Mouse (Mus musculus): Measurements from ENCODE around the gene Negr1. TPM values are rescaled to one million over a fixed set of nuclear protein-coding genes. Genes with fewer than 3 reads are reported as not detected.
A peak's percentile ranks its signal among the peaks of the same experiment; 100 is the strongest.

Gene Negr1
- total RNA-seq, 1 experiment = 0.31 TPM

DNA sequence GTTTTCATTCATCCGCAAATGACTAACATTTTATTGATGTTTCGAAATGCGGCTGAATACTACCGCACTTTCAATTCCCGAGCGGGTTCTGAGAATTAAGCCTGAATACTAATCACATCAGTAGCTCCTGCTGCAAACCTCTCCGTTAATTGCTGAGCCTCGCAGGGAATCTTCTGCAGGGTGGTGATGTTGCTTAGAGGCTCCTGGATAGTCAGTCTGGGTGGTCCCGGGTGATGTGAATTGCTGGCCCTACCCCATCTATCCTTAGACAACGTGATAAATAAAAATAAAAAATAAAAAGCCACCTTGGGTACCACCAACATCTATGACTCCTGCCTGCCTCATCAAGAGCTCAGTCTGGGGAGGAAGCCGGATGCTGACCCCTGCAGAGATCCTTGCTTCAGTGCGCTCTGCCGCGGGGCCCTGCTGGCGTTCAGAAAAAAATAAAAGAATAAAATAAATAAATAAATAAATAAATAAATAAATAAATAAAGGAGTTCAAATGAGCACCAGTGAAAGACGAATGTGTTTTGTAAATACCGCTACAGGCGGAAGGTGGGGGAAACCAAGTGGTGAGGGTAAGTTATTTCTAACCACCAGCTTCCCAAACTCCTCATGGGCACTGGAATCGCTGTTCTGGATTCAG, 1.6 kb upstream of the Negr1 start:
- H3K9ac ChIP-seq (ENCODE audit: insufficient read depth, low read depth, low read length, poor library complexity, severe bottlenecking) = no peak overlapping the region

DNA sequence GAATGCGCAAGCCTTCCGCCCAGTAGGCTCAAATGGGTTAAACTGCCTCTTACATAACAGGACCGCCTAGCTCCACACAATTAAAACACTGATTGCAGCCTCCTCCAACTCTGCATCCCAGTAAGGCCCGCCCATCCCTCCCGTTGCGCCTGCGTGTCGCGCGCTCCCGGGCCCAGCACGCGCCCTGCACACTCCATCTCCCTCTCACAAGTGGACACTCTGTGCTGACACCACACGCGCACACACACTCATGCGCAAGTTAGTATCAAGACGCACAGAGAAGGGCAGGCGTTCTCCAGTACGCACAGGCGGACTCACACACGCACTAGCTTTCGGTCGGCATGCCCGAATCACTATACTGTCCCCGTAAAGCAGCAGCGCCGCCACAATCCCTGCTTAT, 828 bp upstream of the Negr1 start:
- peak overlapping the region; percentile 73 to 74 for H3K4me3 ChIP-seq (ENCODE audit: insufficient read depth in 1 of 2, low read depth in 1 of 2, low read length in 2 of 2, poor library complexity in 1 of 2, severe bottlenecking in 1 of 2)
- 0 out of 2 replicates have a peak overlapping the region, but pooled peaks have one; percentile 39 for H3K9ac ChIP-seq (ENCODE audit: insufficient read depth, low read depth, low read length, poor library complexity, severe bottlenecking)
- H3K27ac ChIP-seq (ENCODE audit: insufficient read depth, low read depth, low read length, poor library complexity, severe bottlenecking) = no peak overlapping the region
- no peaks in the 10 kb centered on the region for H3K4me1 ChIP-seq (ENCODE audit: control insufficient read depth in 2 of 2, insufficient read depth in 2 of 2, low read length in 2 of 2, poor library complexity in 1 of 2)
- DNase-seq (ENCODE audit: low read depth, low spot score) = peak; percentile 56
- in situ Hi-C loops (cut with MboI; ENCODE audit: low sequenced_read_pairs in 2 of 2, unreplicated experiment in 2 of 2) = no loop called here
- H3K9me3 ChIP-seq (ENCODE audit: control insufficient read depth, insufficient read depth, low read depth, low read length) = no peaks in the 10 kb centered on the region
- no peaks in the 10 kb centered on the region for H3K36me3 ChIP-seq (ENCODE audit: control insufficient read depth, insufficient read depth, low read length, poor library complexity, severe bottlenecking)
- TF ChIP-seq HCFC1 (IDR thresholded peaks at IDR 0.05; ENCODE audit: borderline replicate concordance, insufficient read depth, low read length) (no peak), ZNF384 (IDR thresholded peaks at IDR 0.05; ENCODE audit: low read depth, low read length) (no peak), CHD2 (IDR thresholded peaks at IDR 0.05; ENCODE audit: low read depth, low read length) (no peak), ZC3H11A (IDR thresholded peaks at IDR 0.05; ENCODE audit: borderline replicate concordance, low read depth, low read length) (no peak), MAFK (IDR thresholded peaks at IDR 0.05; ENCODE audit: insufficient read depth, low read depth, low read length) (no peak)

More for the DNA sequence above, 1.6 kb upstream of the Negr1 start:
- H3K9me3 ChIP-seq (ENCODE audit: control insufficient read depth, insufficient read depth, low read depth, low read length) = no peaks in the 10 kb centered on the region
- H3K4me3 ChIP-seq (ENCODE audit: insufficient read depth in 1 of 2, low read depth in 1 of 2, low read length in 2 of 2, poor library complexity in 1 of 2, severe bottlenecking in 1 of 2) = peak overlapping the region; percentile 73 to 74; a peak in 3 of 4 replicates
- DNase-seq (ENCODE audit: low read depth, low spot score) = no peak
- no peak overlapping the region for H3K27ac ChIP-seq (ENCODE audit: insufficient read depth, low read depth, low read length, poor library complexity, severe bottlenecking)
- in situ Hi-C loops (cut with MboI; ENCODE audit: low sequenced_read_pairs in 2 of 2, unreplicated experiment in 2 of 2) = no loop called here
- no peaks in the 10 kb centered on the region for H3K36me3 ChIP-seq (ENCODE audit: control insufficient read depth, insufficient read depth, low read length, poor library complexity, severe bottlenecking)
- TF ChIP-seq MAFK (IDR thresholded peaks at IDR 0.05; ENCODE audit: insufficient read depth, low read depth, low read length) (no peak), CHD2 (IDR thresholded peaks at IDR 0.05; ENCODE audit: low read depth, low read length) (no peak), ZC3H11A (IDR thresholded peaks at IDR 0.05; ENCODE audit: borderline replicate concordance, low read depth, low read length) (no peak), ZNF384 (IDR thresholded peaks at IDR 0.05; ENCODE audit: low read depth, low read length) (no peak), HCFC1 (IDR thresholded peaks at IDR 0.05; ENCODE audit: borderline replicate concordance, insufficient read depth, low read length) (no peak)
- H3K4me1 ChIP-seq (ENCODE audit: control insufficient read depth in 2 of 2, insufficient read depth in 2 of 2, low read length in 2 of 2, poor library complexity in 1 of 2) = no peaks in the 10 kb centered on the region

DNA sequence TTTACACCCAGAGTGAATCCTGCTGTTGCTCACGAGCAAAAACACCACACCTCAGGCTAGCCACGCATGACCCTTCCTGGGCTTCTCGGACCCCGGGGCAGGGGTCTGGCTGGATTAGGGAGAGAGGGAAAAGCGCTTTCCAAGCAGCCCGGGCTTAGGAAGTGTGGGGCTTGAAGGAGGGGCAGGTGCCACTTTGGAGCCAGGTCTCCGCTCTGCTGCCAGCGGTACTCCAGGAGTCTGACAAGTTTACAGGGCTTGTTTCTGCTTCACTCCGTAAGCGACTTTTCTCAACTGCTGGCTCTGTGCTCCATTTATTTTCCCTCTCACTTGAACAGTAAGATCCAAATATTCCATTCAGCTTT, 811 bp downstream of the Negr1 start:
- DNase-seq (ENCODE audit: low read depth, low spot score) = peak; percentile 13
- H3K4me3 ChIP-seq (ENCODE audit: insufficient read depth in 1 of 2, low read depth in 1 of 2, low read length in 2 of 2, poor library complexity in 1 of 2, severe bottlenecking in 1 of 2) = peak overlapping the region; percentile 65 to 74
- H3K4me1 ChIP-seq (ENCODE audit: control insufficient read depth in 2 of 2, insufficient read depth in 2 of 2, low read length in 2 of 2, poor library complexity in 1 of 2) = no peaks in the 10 kb centered on the region
- H3K9me3 ChIP-seq (ENCODE audit: control insufficient read depth, insufficient read depth, low read depth, low read length) = no peaks in the 10 kb centered on the region
- 0 out of 2 replicates have a peak overlapping the region, but pooled peaks have one; percentile 47 for H3K9ac ChIP-seq (ENCODE audit: insufficient read depth, low read depth, low read length, poor library complexity, severe bottlenecking)
- TF ChIP-seq ZC3H11A (IDR thresholded peaks at IDR 0.05; ENCODE audit: borderline replicate concordance, low read depth, low read length) (no peak), CHD2 (IDR thresholded peaks at IDR 0.05; ENCODE audit: low read depth, low read length) (no peak), ZNF384 (IDR thresholded peaks at IDR 0.05; ENCODE audit: low read depth, low read length) (no peak), HCFC1 (IDR thresholded peaks at IDR 0.05; ENCODE audit: borderline replicate concordance, insufficient read depth, low read length) (no peak), MAFK (IDR thresholded peaks at IDR 0.05; ENCODE audit: insufficient read depth, low read depth, low read length) (no peak)
- H3K27ac ChIP-seq (ENCODE audit: insufficient read depth, low read depth, low read length, poor library complexity, severe bottlenecking) = no peak overlapping the region
- H3K36me3 ChIP-seq (ENCODE audit: control insufficient read depth, insufficient read depth, low read length, poor library complexity, severe bottlenecking) = no peaks in the 10 kb centered on the region
- in situ Hi-C loops (cut with MboI; ENCODE audit: low sequenced_read_pairs in 2 of 2, unreplicated experiment in 2 of 2) = no loop called here

DNA sequence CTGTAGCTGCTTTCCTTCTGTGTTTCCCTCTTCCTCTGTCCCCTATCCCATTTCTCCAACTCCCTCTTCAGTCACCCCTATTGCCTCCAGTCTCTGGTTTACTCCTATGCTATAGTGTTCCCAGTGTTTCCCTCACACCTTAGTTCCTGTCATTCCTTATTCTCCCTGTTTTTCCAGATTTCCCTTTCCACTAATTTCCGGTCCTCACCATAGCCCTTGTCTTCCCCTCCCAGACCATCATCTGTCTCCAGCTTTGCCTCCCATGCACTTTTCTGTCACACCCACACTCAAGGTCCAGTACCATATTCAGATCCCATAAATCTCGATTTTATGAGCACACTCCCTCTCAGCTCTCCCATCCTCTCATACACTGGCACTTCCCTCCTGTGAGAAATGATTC, 1.2 kb downstream of the Negr1 start:
- Histone ChIP-seq H3K27ac (ENCODE audit: insufficient read depth, low read depth, low read length, poor library complexity, severe bottlenecking) (no peak overlapping the region), H3K4me3 (ENCODE audit: insufficient read depth in 1 of 2, low read depth in 1 of 2, low read length in 2 of 2, poor library complexity in 1 of 2, severe bottlenecking in 1 of 2) (no peak overlapping the region), H3K4me1 (ENCODE audit: control insufficient read depth in 2 of 2, insufficient read depth in 2 of 2, low read length in 2 of 2, poor library complexity in 1 of 2) (no peaks in the 10 kb centered on the region), H3K9me3 (ENCODE audit: control insufficient read depth, insufficient read depth, low read depth, low read length) (no peaks in the 10 kb centered on the region), H3K9ac (ENCODE audit: insufficient read depth, low read depth, low read length, poor library complexity, severe bottlenecking) (no peak overlapping the region), H3K36me3 (ENCODE audit: control insufficient read depth, insufficient read depth, low read length, poor library complexity, severe bottlenecking) (no peaks in the 10 kb centered on the region)
- no peak for DNase-seq (ENCODE audit: low read depth, low spot score)
- in situ Hi-C loops (cut with MboI; ENCODE audit: low sequenced_read_pairs in 2 of 2, unreplicated experiment in 2 of 2) = no loop called here
- no peak for TF ChIP-seq ZNF384 (IDR thresholded peaks at IDR 0.05; ENCODE audit: low read depth, low read length)
- TF ChIP-seq CHD2 (IDR thresholded peaks at IDR 0.05; ENCODE audit: low read depth, low read length) = no peak
- TF ChIP-seq MAFK (IDR thresholded peaks at IDR 0.05; ENCODE audit: insufficient read depth, low read depth, low read length) = no peak
- TF ChIP-seq ZC3H11A (IDR thresholded peaks at IDR 0.05; ENCODE audit: borderline replicate concordance, low read depth, low read length) = no peak
- no peak for TF ChIP-seq HCFC1 (IDR thresholded peaks at IDR 0.05; ENCODE audit: borderline replicate concordance, insufficient read depth, low read length)

All from ES-E14 (cell line).